Mouse (Mus musculus) heart, embryonic 14.5 days (tissue): Measurements from ENCODE around the gene Sept9. TPM values are rescaled to one million over a fixed set of nuclear protein-coding genes. Genes with fewer than 3 reads are reported as not detected.

Source experiments
- ATAC-seq: fragments of 200-750 bp; cut with Nextera tagmentation; 2 replicates; pipeline ENCODE4 v1.8.0; 2017; ENCODE audit warnings: low read depth, moderate TSS enrichment; ENCODE audit not compliant: insufficient number of reproducible peaks, insufficient read depth, low FRiP score
- H3K27ac ChIP-seq, 2 experiments: fragments of 200-500 bp in 1 of 2; fragments of 300-500 bp in 1 of 2; sonication (generic) in 1 of 2; replicated peaks in 1 of 2; 2 replicates each; pipeline ENCODE4 v1.5.1; 2012 to 2014; ENCODE audit warnings: low read depth in 2 of 2, low read length in 2 of 2, control low read depth in 1 of 2, mild to moderate bottlenecking in 1 of 2, mixed read lengths in 1 of 2; ENCODE audit not compliant: control insufficient read depth in 1 of 2, insufficient read depth in 1 of 2
- H3K27me3 ChIP-seq: fragments of 300-500 bp; sonication (generic); 2 replicates; pipeline ENCODE4 v1.6.1; 2014; ENCODE audit warnings: mild to moderate bottlenecking, low read length, control low read depth; ENCODE audit not compliant: control insufficient read depth, insufficient read depth
- H3K36me3 ChIP-seq: fragments of 300-500 bp; sonication (generic); 2 replicates; pipeline ENCODE4 v1.6.1; 2014; ENCODE audit warnings: mild to moderate bottlenecking, control low read depth, low read length, mixed read lengths; ENCODE audit not compliant: control insufficient read depth, insufficient read depth
- H3K4me1 ChIP-seq, 2 experiments: fragments of 200-500 bp in 1 of 2; fragments of 300-500 bp in 1 of 2; sonication (generic) in 1 of 2; 2 replicates each; pipeline ENCODE4 v1.6.1; 2012 to 2014; ENCODE audit warnings: low read length in 2 of 2, control low read depth in 1 of 2, mixed read lengths in 1 of 2; ENCODE audit not compliant: control insufficient read depth in 2 of 2, insufficient read depth in 2 of 2
- H3K4me2 ChIP-seq: fragments of 300-500 bp; sonication (generic); 2 replicates; pipeline ENCODE4 v1.6.1; 2014; ENCODE audit warnings: mild to moderate bottlenecking, low read length
- H3K4me3 ChIP-seq, 2 experiments: fragments of 200-500 bp in 1 of 2; fragments of 300-500 bp in 1 of 2; sonication (generic) in 1 of 2; 2 replicates each; pipeline ENCODE4 v1.5.1; 2012 to 2014; ENCODE audit warnings: low read length in 2 of 2, mild to moderate bottlenecking in 2 of 2, control low read depth in 1 of 2, low read depth in 1 of 2, moderate library complexity in 1 of 2; ENCODE audit not compliant: control insufficient read depth in 1 of 2, insufficient read depth in 1 of 2
- H3K9ac ChIP-seq: fragments of 300-500 bp; sonication (generic); 2 replicates; pipeline ENCODE4 v1.6.1; 2014; ENCODE audit warnings: mild to moderate bottlenecking, low read length
- H3K9me3 ChIP-seq: fragments of 300-500 bp; sonication (generic); 2 replicates; pipeline ENCODE4 v1.6.1; 2016; ENCODE audit warnings: low read length, control low read depth; ENCODE audit not compliant: control insufficient read depth
- WGBS: fragments of 180-500 bp; shearing (Covaris S2); extraction: QIAGEN DNeasy Blood & Tissue Kit; methylation state at CpG from one replicate; pipeline ENCODE4 v1.1.7; 2014; 5-methylcytosine and 5-hydroxymethylcytosine counted together
- polyA plus RNA-seq: library from polyadenylated mRNA; unstranded; fragments of >200 nt; fragmentation: Nextera tagmentation; extraction: Ambion mirVana; gene quantifications from 2 replicates; pipeline ENCODE4 v1.2.1, GENCODE M21; 2014

The Sept9 gene
- polyA plus RNA-seq, 1 experiment from 2014 or later, result 51.8 TPM

- Histone ChIP-seq H3K4me1 (peaks cover 29 to 32% of the 10 kb centered on the region in 2 experiments), H3K27ac (no peak overlapping the region), H3K4me3 (peak overlapping the region; percentile 3 to 22; a peak in 2 of 4 replicates), H3K27me3 (peaks cover 53% of the 10 kb centered on the region), H3K9me3 (no peaks in the 10 kb centered on the region), H3K9ac (no peak overlapping the region), H3K4me2 (peak overlapping the region; percentile 61), H3K36me3 (no peaks in the 10 kb centered on the region)
- no peak for ATAC-seq
- 2% methylated on average over 34 of the region's 34 CpGs for WGBS
These were observed 195.0 kb downstream of the Sept9 start for GRCm38 (mm10) chr11:117394230-117395137.

GRCm38 (mm10) chr11:117395228-117395627 lies 195.8 kb downstream of the Sept9 start:
- no peak overlapping the region for H3K4me3 ChIP-seq
- 12% methylated on average over 9 of the region's 9 CpGs for WGBS

GRCm38 (mm10) chr11:117396929-117397328 lies 197.5 kb downstream of the Sept9 start:
- no peak overlapping the region for H3K4me3 ChIP-seq
- H3K9ac ChIP-seq, result no peak overlapping the region
- WGBS, result 80% methylated on average over 3 of the region's 3 CpGs
- H3K4me2 ChIP-seq, result no peak overlapping the region
- H3K9me3 ChIP-seq, result 0 out of 2 replicates have a peak, but pooled peaks cover 4% of the 10 kb centered on the region
- no peak for ATAC-seq
- no peak overlapping the region for H3K27ac ChIP-seq
- peaks cover 60% of the 10 kb centered on the region for H3K27me3 ChIP-seq
- no peaks in the 10 kb centered on the region for H3K36me3 ChIP-seq
- H3K4me1 ChIP-seq, result peaks cover 12 to 14% of the 10 kb centered on the region in 2 experiments

More at GRCm38 (mm10) chr11:117395228-117395627, 195.8 kb downstream of the Sept9 start:
- Histone ChIP-seq H3K9me3 (no peaks in the 10 kb centered on the region), H3K27ac (no peak overlapping the region), H3K4me1 (peaks cover 23 to 24% of the 10 kb centered on the region in 2 experiments), H3K36me3 (no peaks in the 10 kb centered on the region), H3K4me2 (no peak overlapping the region), H3K27me3 (peaks cover 53% of the 10 kb centered on the region), H3K9ac (no peak overlapping the region)
- no peak for ATAC-seq

- Histone ChIP-seq H3K4me2 (no peak overlapping the region), H3K27me3 (peaks cover 60% of the 10 kb centered on the region), H3K27ac (no peak overlapping the region), H3K9ac (no peak overlapping the region), H3K4me1 (peaks cover 12 to 14% of the 10 kb centered on the region in 2 experiments), H3K36me3 (no peaks in the 10 kb centered on the region), H3K9me3 (0 out of 2 replicates have a peak, but pooled peaks cover 5% of the 10 kb centered on the region), H3K4me3 (no peak overlapping the region)
- WGBS, result 22% methylated on average over 4 of the region's 4 CpGs
- no peak for ATAC-seq
These were observed 198.3 kb downstream of the Sept9 start for GRCm38 (mm10) chr11:117397755-117398154.

- peaks cover 12 to 14% of the 10 kb centered on the region in 2 experiments for H3K4me1 ChIP-seq
- no peak overlapping the region for H3K9ac ChIP-seq
- no peak overlapping the region for H3K27ac ChIP-seq
- no peak for ATAC-seq
- peaks cover 58% of the 10 kb centered on the region for H3K27me3 ChIP-seq
- H3K9me3 ChIP-seq, result 0 out of 2 replicates have a peak, but pooled peaks cover 5% of the 10 kb centered on the region
- H3K36me3 ChIP-seq, result no peaks in the 10 kb centered on the region
- H3K4me3 ChIP-seq, result no peak overlapping the region
- WGBS, result 31% methylated on average over 7 of the region's 7 CpGs
- no peak overlapping the region for H3K4me2 ChIP-seq
These were observed 198.7 kb downstream of the Sept9 start for GRCm38 (mm10) chr11:117398191-117398590.

- Histone ChIP-seq H3K9ac (no peak overlapping the region), H3K4me3 (no peak overlapping the region), H3K27ac (no peak overlapping the region), H3K27me3 (peaks cover 43% of the 10 kb centered on the region), H3K4me2 (no peak overlapping the region), H3K9me3 (0 out of 2 replicates have a peak, but pooled peaks cover 5% of the 10 kb centered on the region), H3K4me1 (peaks cover 0 to 1% of the 10 kb centered on the region in 2 experiments; a peak in 1 of 4 replicates), H3K36me3 (no peaks in the 10 kb centered on the region)
- no peak for ATAC-seq
- 83% methylated on average over 10 of the region's 10 CpGs for WGBS
These were observed 202.3 kb downstream of the Sept9 start for GRCm38 (mm10) chr11:117401583-117402367.

- H3K4me3 ChIP-seq, result no peak overlapping the region
- no peaks in the 10 kb centered on the region for H3K36me3 ChIP-seq
- ATAC-seq, result no peak
- H3K27ac ChIP-seq, result no peak overlapping the region
- no peak overlapping the region for H3K4me2 ChIP-seq
- H3K9me3 ChIP-seq, result 0 out of 2 replicates have a peak, but pooled peaks cover 5% of the 10 kb centered on the region
- H3K9ac ChIP-seq, result no peak overlapping the region
- peaks cover 4 to 8% of the 10 kb centered on the region in 2 experiments; a peak in 3 of 4 replicates for H3K4me1 ChIP-seq
- WGBS, result 66% methylated on average over 11 of the region's 11 CpGs
- peaks cover 44% of the 10 kb centered on the region for H3K27me3 ChIP-seq
These were observed 203.1 kb downstream of the Sept9 start for GRCm38 (mm10) chr11:117402550-117402949.
